Mouse (Mus musculus): Measurements from ENCODE around the gene 1600012H06Rik. TPM values are rescaled to one million over a fixed set of nuclear protein-coding genes. Genes with fewer than 3 reads are reported as not detected.
A peak's percentile ranks its signal among the peaks of the same experiment; 100 is the strongest.
"Not testable (repeated sequence)": the region's sequence is repeated elsewhere in the genome, so short reads cannot be mapped to it uniquely, and the experiment has no call there.

1600012H06Rik gene
- 10 to 100 TPM; 17.1 to 18.1 TPM for total RNA-seq (2021)
- long read RNA-seq, experiment 1, partial matches to known transcripts: 0 of 22 reads
- long read RNA-seq, experiment 1, other reads (novel, unspliced or antisense): 16 of 22 reads
- long read RNA-seq, experiment 2, partial matches to known transcripts: 0 of 29 reads
- long read RNA-seq, experiment 2, other reads (novel, unspliced or antisense): 24 of 29 reads

- Histone ChIP-seq H3K4me3 (peak within 1 kb of the TSS; percentile 96), H3K27ac (peak within 1 kb of the TSS; percentile 95)
- TF ChIP-seq CTCF (conservative IDR thresholded peaks at IDR 0.05): no peak
- peak; percentile 98 to 99 for DNase-seq (ENCODE audit: low spot score in 2 of 2)
These were observed at the start of gene 1600012H06Rik, which contains the start of gene Wdr27 for GRCm38 (mm10) chr17:14943009-14943728. TSS of gene 1600012H06Rik (plus strand) at chr17:14943184. TSS of gene Wdr27 (minus strand) at chr17:14943158.

DNA sequence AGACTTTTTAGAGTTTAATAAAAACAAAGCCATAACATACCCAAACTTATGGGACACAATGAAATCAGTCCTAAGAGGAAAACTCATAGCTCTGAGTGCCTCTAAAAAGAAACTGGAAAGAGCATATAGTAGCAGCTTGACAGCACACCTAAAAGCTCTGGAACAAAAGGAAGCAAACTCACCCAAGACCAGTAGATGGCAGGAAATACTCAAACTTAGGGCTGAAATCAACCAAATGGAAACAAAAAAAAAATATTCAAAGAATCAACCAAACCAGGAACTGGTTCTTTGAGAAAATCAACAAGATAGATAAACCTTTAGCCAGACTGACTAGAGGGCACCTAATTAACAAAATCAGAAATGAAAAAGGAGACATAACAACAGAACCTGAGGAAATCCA is 47.9 kb upstream of the 1600012H06Rik start:
- DNase-seq (ENCODE audit: low spot score in 2 of 2); H3K4me3 ChIP-seq; H3K27ac ChIP-seq: not testable (repeated sequence)
- TF ChIP-seq CTCF (conservative IDR thresholded peaks at IDR 0.05): 0 out of 2 replicates have a peak, but pooled peaks have one; percentile 12

- TF ChIP-seq CTCF (conservative IDR thresholded peaks at IDR 0.05): no peak
- no peak for DNase-seq (ENCODE audit: low spot score in 2 of 2)
- Histone ChIP-seq H3K27ac (no peak overlapping the region), H3K4me3 (no peak overlapping the region)
These were observed 44.0 kb upstream of the 1600012H06Rik start for GRCm38 (mm10) chr17:14898972-14899371.

DNA sequence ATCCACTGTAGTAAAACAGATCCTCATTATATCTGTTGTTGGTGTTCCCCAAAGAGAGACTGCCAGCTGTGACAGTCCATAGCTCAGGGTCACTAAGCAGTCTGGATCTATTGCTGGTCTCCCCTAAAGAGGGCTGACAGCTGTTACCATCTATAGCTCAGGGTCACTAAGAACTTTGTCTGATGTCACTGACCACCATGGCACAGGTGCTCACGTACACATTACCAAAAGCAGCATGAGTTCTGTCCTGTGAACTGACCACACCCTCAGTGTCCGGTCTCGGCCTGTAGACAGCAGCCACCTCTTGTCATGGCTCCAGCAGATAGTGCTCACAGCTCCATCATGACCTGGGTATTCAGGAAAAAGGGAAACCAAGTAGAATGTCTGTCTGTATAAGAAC is 39.8 kb upstream of the 1600012H06Rik start:
- DNase-seq (ENCODE audit: low spot score in 2 of 2): no peak
- H3K4me3 ChIP-seq: no peak overlapping the region
- no peak overlapping the region for H3K27ac ChIP-seq
- no peak for TF ChIP-seq CTCF (conservative IDR thresholded peaks at IDR 0.05)

DNA sequence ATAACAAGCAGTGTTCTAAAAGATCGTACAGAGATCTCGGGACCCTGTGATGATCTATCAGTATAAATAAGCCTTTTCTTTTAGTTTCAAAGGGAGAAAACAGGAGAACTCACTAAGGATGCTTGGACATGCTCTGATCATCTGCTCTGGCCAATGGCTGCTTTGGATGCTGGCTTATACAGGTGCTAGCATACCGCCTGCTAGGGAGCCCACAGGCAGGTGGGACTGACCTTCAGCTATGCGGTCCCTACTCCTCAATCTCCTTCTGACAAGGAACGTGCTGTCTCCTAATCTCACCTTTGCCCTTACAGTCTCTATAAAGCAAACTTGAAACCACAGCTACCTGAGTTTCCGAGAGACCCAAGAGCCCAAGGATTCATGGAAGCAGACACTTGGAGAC is 38.8 kb upstream of the 1600012H06Rik start:
- no peak overlapping the region for H3K4me3 ChIP-seq
- no peak overlapping the region for H3K27ac ChIP-seq
- no peak for DNase-seq (ENCODE audit: low spot score in 2 of 2)
- TF ChIP-seq CTCF (conservative IDR thresholded peaks at IDR 0.05): no peak

DNA sequence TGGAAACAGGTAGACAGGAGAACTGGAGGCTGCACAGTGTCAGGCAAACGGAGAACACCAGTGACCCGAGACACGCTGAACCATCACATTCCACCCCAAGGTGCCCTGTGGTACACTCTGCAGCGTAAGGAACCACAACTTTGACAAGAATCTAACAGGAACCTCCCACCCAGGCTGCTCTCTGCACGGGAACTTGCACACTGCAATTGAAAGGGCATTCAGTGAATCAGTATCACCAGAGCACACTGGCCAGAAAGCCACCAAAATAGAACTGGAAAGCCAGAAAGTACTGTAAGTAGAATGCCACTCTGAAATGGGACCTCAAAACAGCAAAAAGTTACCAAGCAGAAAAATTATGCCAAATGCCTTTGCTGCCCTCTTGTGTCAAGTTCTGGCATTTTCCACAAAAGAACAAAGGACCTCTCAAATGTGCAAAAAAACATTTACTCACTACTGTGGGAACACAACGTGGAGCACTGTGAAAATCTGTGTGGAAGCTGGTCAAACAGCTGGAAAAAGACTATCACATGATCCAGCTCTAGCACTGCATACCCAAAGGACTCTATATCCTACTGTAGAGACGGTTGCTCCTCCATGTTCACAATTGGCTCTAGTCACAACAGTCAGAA is 38.2 kb upstream of the 1600012H06Rik start:
- Histone ChIP-seq H3K4me3 (no peak overlapping the region), H3K27ac (no peak overlapping the region)
- peak; percentile 46 to 88 for DNase-seq (ENCODE audit: low spot score in 2 of 2)
- TF ChIP-seq CTCF (conservative IDR thresholded peaks at IDR 0.05): peak; percentile 98

GRCm38 (mm10) chr17:14906611-14907010 is 36.4 kb upstream of the 1600012H06Rik start:
- no peak for DNase-seq (ENCODE audit: low spot score in 2 of 2)
- no peak overlapping the region for H3K4me3 ChIP-seq

GRCm38 (mm10) chr17:14907136-14907535 is 35.8 kb upstream of the 1600012H06Rik start:
- DNase-seq (ENCODE audit: low spot score in 2 of 2): no peak
- Histone ChIP-seq H3K4me3 (no peak overlapping the region), H3K27ac (no peak overlapping the region)
- TF ChIP-seq CTCF (conservative IDR thresholded peaks at IDR 0.05): no peak

More at GRCm38 (mm10) chr17:14906611-14907010, 36.4 kb upstream of the 1600012H06Rik start:
- TF ChIP-seq CTCF (conservative IDR thresholded peaks at IDR 0.05): no peak
- H3K27ac ChIP-seq: no peak overlapping the region

DNA sequence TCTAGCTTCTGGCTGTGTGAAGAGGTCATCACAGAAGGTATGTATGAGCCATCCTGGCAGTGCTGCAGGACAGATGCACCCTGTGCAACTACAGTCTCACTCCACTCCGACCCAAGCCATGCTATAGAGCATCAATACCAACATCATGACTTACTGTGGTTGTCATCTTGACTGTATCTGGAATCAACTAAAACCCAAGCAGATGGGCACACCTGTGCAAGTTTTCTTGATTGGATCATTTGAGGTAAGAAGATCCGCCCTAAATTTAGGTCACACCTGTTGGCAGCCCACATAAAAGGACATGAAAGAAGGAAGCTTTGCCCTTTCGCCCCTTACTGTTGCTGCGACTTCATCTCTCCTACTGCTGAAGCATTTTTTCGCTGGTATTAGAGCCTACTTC is 33.7 kb upstream of the 1600012H06Rik start:
- H3K4me3 ChIP-seq: no peak overlapping the region
- no peak for DNase-seq (ENCODE audit: low spot score in 2 of 2)
- no peak for TF ChIP-seq CTCF (conservative IDR thresholded peaks at IDR 0.05)
- no peak overlapping the region for H3K27ac ChIP-seq

DNA sequence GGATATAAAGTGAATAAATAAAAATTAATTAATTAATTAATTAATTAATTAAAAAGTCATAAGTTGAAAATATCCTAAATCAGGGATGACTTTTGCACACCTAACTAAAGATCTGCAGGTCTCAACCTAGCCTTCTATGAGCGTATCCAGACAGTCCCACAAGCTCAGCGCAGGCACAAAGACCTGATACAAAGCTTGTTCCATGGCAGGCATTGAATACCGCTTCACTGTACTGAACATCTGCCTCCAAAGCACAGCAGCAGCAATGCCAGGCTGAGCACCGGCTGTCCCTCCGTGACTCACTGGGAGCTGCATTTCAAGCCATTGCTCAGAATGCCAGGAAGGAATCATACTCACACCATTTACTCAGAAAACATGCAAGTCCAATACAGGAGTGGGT is 32.2 kb upstream of the 1600012H06Rik start:
- H3K4me3 ChIP-seq: no peak overlapping the region
- TF ChIP-seq CTCF (conservative IDR thresholded peaks at IDR 0.05): no peak
- DNase-seq (ENCODE audit: low spot score in 2 of 2): no peak
- H3K27ac ChIP-seq: no peak overlapping the region

GRCm38 (mm10) chr17:14912420-14912819 is 30.6 kb upstream of the 1600012H06Rik start:
- no peak overlapping the region for H3K4me3 ChIP-seq
- TF ChIP-seq CTCF (conservative IDR thresholded peaks at IDR 0.05): peak; percentile 64
- H3K27ac ChIP-seq: no peak overlapping the region
- DNase-seq (ENCODE audit: low spot score in 2 of 2): no peak

DNA sequence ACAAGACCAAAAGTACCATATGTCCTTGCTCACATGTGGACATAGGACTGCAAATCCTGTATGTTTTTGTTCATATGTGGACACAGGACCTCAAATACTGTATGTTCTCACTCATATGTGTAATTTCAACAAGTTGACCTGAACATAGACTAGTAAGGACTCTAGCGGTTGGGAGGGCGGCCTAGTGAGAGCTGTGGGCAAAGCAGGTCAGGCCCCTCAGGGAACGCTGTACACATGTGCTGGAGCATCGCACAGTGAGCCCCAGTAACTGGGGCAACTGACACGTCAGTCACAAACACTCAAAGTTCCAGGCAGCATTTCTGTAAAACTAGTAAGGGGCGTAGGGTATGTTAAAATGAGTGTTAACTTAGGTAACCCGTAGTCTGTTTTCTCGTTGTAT is 30.0 kb upstream of the 1600012H06Rik start:
- no peak for DNase-seq (ENCODE audit: low spot score in 2 of 2)
- no peak for TF ChIP-seq CTCF (conservative IDR thresholded peaks at IDR 0.05)
- no peak overlapping the region for H3K4me3 ChIP-seq
- H3K27ac ChIP-seq: no peak overlapping the region

- no peak for DNase-seq (ENCODE audit: low spot score in 2 of 2)
- TF ChIP-seq CTCF (conservative IDR thresholded peaks at IDR 0.05): no peak
- Histone ChIP-seq H3K4me3 (no peak overlapping the region), H3K27ac (no peak overlapping the region)
These were observed 28.6 kb upstream of the 1600012H06Rik start for GRCm38 (mm10) chr17:14914401-14914800.

All from layer of hippocampus, adult 2 months (tissue).